Mouse (Mus musculus): Measurements from ENCODE around the gene Hells. TPM values are rescaled to one million over a fixed set of nuclear protein-coding genes. Genes with fewer than 3 reads are reported as not detected.

Gene Hells
- total RNA-seq, 2 experiments from 2014 or later, result 1.0 to 1.1 TPM

Small RNA genes within 50 kb of the gene (microRNA-seq; reads per million reads assigned to microRNA genes)
- gene Gm23800 (ENCODE audit: borderline replicate concordance in 2 of 2), result 0 reads per million in 2 experiments

Other genes with a start within 250 kb of the Hells start
- gene Noc3l, start 111.7 kb upstream of the Hells start, total RNA-seq (2021), result 1 to 10 TPM; 5.5 to 6.2 TPM
- 1 to 10 TPM; 2.8 to 3.5 TPM for gene Tbc1d12, start 94.3 kb upstream of the Hells start, total RNA-seq (2021)
- gene Cyp2c55, start 76.1 kb downstream of the Hells start, total RNA-seq (2021), result not detected
- not detected for gene Cyp2c65, start 130.1 kb downstream of the Hells start, total RNA-seq (2021)
- not detected for gene Cyp2c66, start 183.0 kb downstream of the Hells start, total RNA-seq (2021)